In genomic region chr19:21780663-21781062, GRCm38 (mm10) we compare ENCODE assay signal across 8 mouse cellular contexts. TPM values are rescaled to one million over a fixed set of nuclear protein-coding genes. Genes with fewer than 3 reads are reported as not detected.
A peak's percentile ranks its signal among the peaks of the same experiment; 100 is the strongest.
DNase-seq lines count a peak whose midpoint lies in the region; ATAC-seq and TF ChIP-seq lines count a peak whose summit lies in the region.

No protein-coding gene starts in this region.

- H3K4me2 ChIP-seq in hindbrain, embryonic 11.5 days (replicated peaks; ENCODE audit: low read depth, low read length) = peak overlapping the region; percentile 72
- peak overlapping the region; percentile 76 for H3K4me2 ChIP-seq in lung, postnatal 0 days (replicated peaks; ENCODE audit: low read depth, low read length)

- TF ChIP-seq POLR2A in brain, embryonic 14.5 days (IDR thresholded peaks at IDR 0.05; ENCODE audit: borderline replicate concordance, extremely low read depth, insufficient read depth, insufficient read length, poor library complexity, severe bottlenecking) = no peak

- H3K4me1 ChIP-seq in hindbrain, embryonic 11.5 days (replicated peaks; ENCODE audit: control insufficient read depth, insufficient read depth, low read length) = peaks cover 12% of the 10 kb centered on the region
- H3K4me1 ChIP-seq in lung, postnatal 0 days (ENCODE audit: insufficient read depth, low read depth, low read length) = peaks cover 16% of the 10 kb centered on the region

- intact Hi-C loops in left cerebral cortex, postnatal 14 days (cut with DNase I) = no loop called here

- H3K9me3 ChIP-seq in hindbrain, embryonic 11.5 days (ENCODE audit: control insufficient read depth, low read length) = no peaks in the 10 kb centered on the region
- no peaks in the 10 kb centered on the region for H3K9me3 ChIP-seq in lung, postnatal 0 days (ENCODE audit: low read length)

- TF ChIP-seq CTCF in C2C12 (IDR thresholded peaks at IDR 0.05; ENCODE audit: control insufficient read depth, insufficient read depth, insufficient read length) = no peak
- no peak for TF ChIP-seq CTCF in brain, embryonic 14.5 days (IDR thresholded peaks at IDR 0.05; ENCODE audit: borderline replicate concordance, extremely low read depth, insufficient read depth, insufficient read length)
- TF ChIP-seq CTCF in lung, postnatal 0 days (IDR thresholded peaks at IDR 0.05) = no peak

- H3K36me3 ChIP-seq in C2C12 (ENCODE audit: control insufficient read depth, insufficient read depth) = no peaks in the 10 kb centered on the region
- no peaks in the 10 kb centered on the region for H3K36me3 ChIP-seq in hindbrain, embryonic 11.5 days (ENCODE audit: control insufficient read depth, insufficient read depth, low read length)
- H3K36me3 ChIP-seq in lung, postnatal 0 days (ENCODE audit: insufficient read depth, low read length) = no peaks in the 10 kb centered on the region

- peak overlapping the region; percentile 96 for H3K9ac ChIP-seq in hindbrain, embryonic 11.5 days (ENCODE audit: low read depth, low read length)
- H3K9ac ChIP-seq in lung, postnatal 0 days (replicated peaks; ENCODE audit: low read depth) = no peak overlapping the region

- H3K27me3 ChIP-seq in C2C12 (ENCODE audit: control insufficient read depth, insufficient read depth, insufficient read length) = no peaks in the 10 kb centered on the region
- H3K27me3 ChIP-seq in hindbrain, embryonic 11.5 days (ENCODE audit: control insufficient read depth, insufficient read depth, low read length) = no peaks in the 10 kb centered on the region
- H3K27me3 ChIP-seq in lung, postnatal 0 days (replicated peaks; ENCODE audit: insufficient read depth, low read length) = no peaks in the 10 kb centered on the region

- TF ChIP-seq EP300 in lung, postnatal 0 days (IDR thresholded peaks at IDR 0.05) = peak; percentile 81

- ATAC-seq in hindbrain, embryonic 11.5 days (ENCODE audit: low FRiP score) = no peak
- peak; percentile 7; the same call in 1 of the 2 replicates for ATAC-seq in lung, postnatal 0 days

- H3K79me3 ChIP-seq in C2C12 (ENCODE audit: low read depth) = peaks cover 34% of the 10 kb centered on the region

- peak overlapping the region; percentile 97 for H3K27ac ChIP-seq in hindbrain, embryonic 11.5 days (ENCODE audit: low read depth, low read length)
- H3K27ac ChIP-seq in lung, postnatal 0 days (ENCODE audit: low read length) = no peak overlapping the region

- H3ac ChIP-seq in C2C12 (ENCODE audit: control insufficient read depth, insufficient read length, low read depth) = no peak overlapping the region

- H3K4me3 ChIP-seq in C2C12 (ENCODE audit: insufficient read depth, poor library complexity, severe bottlenecking) = peak overlapping the region; percentile 3
- H3K4me3 ChIP-seq in hindbrain, embryonic 11.5 days (ENCODE audit: low read depth, low read length) = peak overlapping the region; percentile 86
- H3K4me3 ChIP-seq in lung, postnatal 0 days (ENCODE audit: low read depth, low read length) = peak overlapping the region; percentile 76

- peak; percentile 79 for DNase-seq in brain, embryonic 14.5 days (ENCODE audit: low read depth)
- peak; percentile 57 for DNase-seq in hindbrain, embryonic 11.5 days (ENCODE audit: low spot score)
- DNase-seq in lung, postnatal 0 days (ENCODE audit: low spot score) = peak; percentile 74
- DNase-seq in thymus, postnatal 25 days = no peak
- no peak for DNase-seq in ovary, adult 18-20 months (ENCODE audit: low spot score)
- DNase-seq in layer of hippocampus, adult 11-12 months (ENCODE audit: low spot score) = no peak
- DNase-seq in left cerebral cortex, postnatal 14 days (ENCODE audit: low spot score in 2 of 2) = no peak

- WGBS in hindbrain, embryonic 11.5 days = 25% methylated on average over 8 of the region's 8 CpGs
- WGBS in lung, postnatal 0 days = 38% methylated on average over 8 of the region's 8 CpGs

- peaks cover 73% of the 10 kb centered on the region for H3K79me2 ChIP-seq in C2C12 (ENCODE audit: control insufficient read depth, insufficient read depth)

TF ChIP-seq in C2C12, 6 proteins besides CTCF, POLR2A, EP300 and RAD21:
- no peak for TF ChIP-seq MYOD1 (IDR thresholded peaks at IDR 0.05; ENCODE audit: control insufficient read depth, insufficient read length, low read depth)
- no peak for TF ChIP-seq FOSL1 (IDR thresholded peaks at IDR 0.05; ENCODE audit: insufficient read depth, low read length, poor library complexity, severe bottlenecking)
- TF ChIP-seq MYOG (IDR thresholded peaks at IDR 0.05; ENCODE audit: control insufficient read depth, extremely low read depth, insufficient read length) = no peak
- no peak for TF ChIP-seq MAX (IDR thresholded peaks at IDR 0.05)
- TF ChIP-seq CEBPB (IDR thresholded peaks at IDR 0.05; ENCODE audit: low read depth) = no peak
- no peak for TF ChIP-seq USF1 (IDR thresholded peaks at IDR 0.05; ENCODE audit: low read depth)

RNA-seq across cellular contexts. Expression of gene Cemip2, which starts 2.5 kb away (rescaled TPM):
- polyA plus RNA-seq in C2C12 (2012; fragmentation: generic; extraction: Trizol) = 12.6 TPM
- polyA plus RNA-seq in brain, embryonic 14.5 days (2012; rRNA removed) = 24.0 and 34.9 TPM in 2 replicates
- polyA plus RNA-seq in hindbrain, embryonic 11.5 days (2014; fragmentation: Nextera tagmentation; extraction: Ambion mirVana) = 85.6 and 91.3 TPM in 2 replicates
- polyA plus RNA-seq in lung, postnatal 0 days (2015; fragmentation: Nextera tagmentation; extraction: Ambion mirVana) = 46.7 and 47.2 TPM in 2 replicates
- 10 to 100 TPM; 14.4 to 20.0 TPM for total RNA-seq in left cerebral cortex, postnatal 14 days (2021)

Comparison
In these comparisons a context has a peak if more than half of its experiments do, and no peak if none do; other contexts are left out.
1. H3K4me3 ChIP-seq: peak in every context shown above with its lines; median percentile 86 in hindbrain, embryonic 11.5 days; 76 in lung, postnatal 0 days; 3 in C2C12.
2. DNase-seq: peak in brain, embryonic 14.5 days (single experiment), hindbrain, embryonic 11.5 days (single experiment) and lung, postnatal 0 days (single experiment); none in thymus, postnatal 25 days (single experiment), ovary, adult 18-20 months (single experiment), layer of hippocampus, adult 11-12 months (single experiment) and left cerebral cortex, postnatal 14 days (0 of 2).